Mouse (Mus musculus) myocyte (in vitro differentiated cells): Measurements from ENCODE around the gene Hoxc5.

Experiments used
- POLR2A ChIP-seq: IDR thresholded peaks from one replicate; pipeline ENCODE4 v1.6.1; 2011; ENCODE audit warnings: low read depth, mild to moderate bottlenecking, control low read depth, moderate library complexity; ENCODE audit not compliant: insufficient read length
- POLR2AphosphoS2 ChIP-seq: IDR thresholded peaks from one replicate; pipeline ENCODE4 v1.6.1; 2011; ENCODE audit warnings: low read depth, control low read depth; ENCODE audit not compliant: insufficient read length

DNA sequence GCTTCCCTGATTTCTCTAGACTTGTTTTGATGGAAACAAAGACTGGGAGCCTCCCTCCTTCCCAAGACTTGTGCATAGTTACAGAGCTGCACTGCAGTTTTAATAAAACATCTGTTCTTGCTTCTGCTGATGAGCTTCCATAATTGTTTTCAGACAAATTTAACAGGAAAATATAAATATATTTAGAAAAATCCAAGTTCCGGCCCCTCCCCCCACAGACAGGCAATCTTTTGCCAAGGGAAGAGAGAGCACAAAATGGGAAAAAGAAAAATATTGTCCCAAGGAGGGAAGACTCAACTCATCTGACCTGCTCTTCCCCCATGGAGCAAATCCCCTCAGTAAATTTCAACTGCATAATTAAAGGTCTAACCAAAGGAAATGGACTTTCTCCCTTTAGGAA is 39.1 kb downstream of the Hoxc5 start:
- TF ChIP-seq POLR2A (no peak), POLR2AphosphoS2 (no peak)
